Mouse (Mus musculus) thymus, postnatal 10 days (tissue): Measurements from ENCODE around the gene Tnpo3.
"Not testable (repeated sequence)": the region's sequence is repeated elsewhere in the genome, so short reads cannot be mapped to it uniquely, and the experiment has no call there.

Experiments used
- DNase-seq, 2 experiments: peaks; one replicate each; pipeline ENCODE4 v3.0.0; 2021; ENCODE audit warnings: low spot score in 2 of 2

Tnpo3 gene

GRCm38 (mm10) chr6:29620840-29621543, 11.3 kb upstream of the Tnpo3 start:
- no peak for DNase-seq

GRCm38 (mm10) chr6:29620176-29620575, 10.5 kb upstream of the Tnpo3 start:
- no peak for DNase-seq

- DNase-seq: not testable (repeated sequence)
Measured at GRCm38 (mm10) chr6:29610020-29610640, 443 bp upstream of the Tnpo3 start.

- no peak for DNase-seq
Measured at GRCm38 (mm10) chr6:29600188-29600587, 9.5 kb downstream of the Tnpo3 start.

GRCm38 (mm10) chr6:29595656-29596055, 14.0 kb downstream of the Tnpo3 start:
- no peak for DNase-seq

- DNase-seq: no peak
Measured at GRCm38 (mm10) chr6:29581202-29581601, 28.5 kb downstream of the Tnpo3 start.

GRCm38 (mm10) chr6:29580770-29581169, 28.9 kb downstream of the Tnpo3 start:
- no peak for DNase-seq

- not testable (repeated sequence) for DNase-seq
Measured at GRCm38 (mm10) chr6:29576388-29576787, 33.3 kb downstream of the Tnpo3 start.

- DNase-seq: no peak
Measured at GRCm38 (mm10) chr6:29557112-29557511, 52.6 kb downstream of the Tnpo3 start.

- DNase-seq: no peak
Measured at GRCm38 (mm10) chr6:29552526-29552925, 57.2 kb downstream of the Tnpo3 start.

- DNase-seq: no peak
Measured at GRCm38 (mm10) chr6:29548086-29548485, 61.6 kb downstream of the Tnpo3 start.

- no peak for DNase-seq
Measured at GRCm38 (mm10) chr6:29547582-29547981, 62.1 kb downstream of the Tnpo3 start.

- no peak for DNase-seq
Measured at GRCm38 (mm10) chr6:29545611-29546010, 64.1 kb downstream of the Tnpo3 start.

GRCm38 (mm10) chr6:29540956-29541355, 68.7 kb downstream of the Tnpo3 start:
- DNase-seq: no peak

- no peak for DNase-seq
Measured at GRCm38 (mm10) chr6:29540223-29540622, 69.5 kb downstream of the Tnpo3 start.

- DNase-seq: no peak
Measured at GRCm38 (mm10) chr6:29539502-29539901, 70.2 kb downstream of the Tnpo3 start.

GRCm38 (mm10) chr6:29537221-29537620, 72.5 kb downstream of the Tnpo3 start:
- no peak for DNase-seq

GRCm38 (mm10) chr6:29536651-29537193, 73.0 kb downstream of the Tnpo3 start:
- DNase-seq: no peak

GRCm38 (mm10) chr6:29535316-29535715, 74.4 kb downstream of the Tnpo3 start:
- DNase-seq: no peak

- no peak for DNase-seq
Measured at GRCm38 (mm10) chr6:29530050-29530449, 79.6 kb downstream of the Tnpo3 start.

- DNase-seq: no peak
Measured at GRCm38 (mm10) chr6:29529444-29529820, 80.3 kb downstream of the Tnpo3 start.

GRCm38 (mm10) chr6:29528561-29529443, 80.9 kb downstream of the Tnpo3 start:
- no peak for DNase-seq
